Mouse (Mus musculus): Measurements from ENCODE around the gene Dzip3. TPM values are rescaled to one million over a fixed set of nuclear protein-coding genes. Genes with fewer than 3 reads are reported as not detected.

The Dzip3 gene
- polyA plus RNA-seq, 1 experiment, result not detected

DNA sequence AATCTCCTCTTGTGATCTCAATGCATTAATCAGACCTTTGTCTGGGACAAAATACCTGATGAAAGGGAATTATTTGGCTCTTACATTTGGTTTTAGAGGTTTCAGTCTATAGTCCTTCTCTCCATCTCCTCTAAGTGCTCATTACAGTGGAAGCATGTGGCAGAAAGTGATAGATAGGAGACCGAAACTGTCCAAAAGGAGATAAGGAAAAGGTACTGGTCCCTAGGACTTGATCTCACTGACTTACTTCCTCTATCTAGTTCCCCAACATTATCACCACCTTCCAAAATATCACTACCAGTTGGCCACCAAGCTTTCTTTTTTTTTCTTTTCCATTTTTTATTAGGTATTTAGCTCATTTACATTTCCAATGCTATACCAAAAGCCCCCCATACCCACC lies 82.8 kb downstream of the Dzip3 start:
- H3K4me1 ChIP-seq (ENCODE audit: control insufficient read depth, insufficient read depth, low read length), result no peaks in the 10 kb centered on the region
- TF ChIP-seq CTCF (IDR thresholded peaks at IDR 0.05; ENCODE audit: insufficient read depth, low read depth, low read length) (no peak), POLR2A (IDR thresholded peaks at IDR 0.05; ENCODE audit: insufficient read depth, low read depth, low read length) (no peak)
- no peak overlapping the region for H3K27ac ChIP-seq (ENCODE audit: insufficient read depth, low read depth, low read length)
- 91% methylated on average over 1 of the region's 1 CpGs for WGBS
- no peak overlapping the region for H3K4me3 ChIP-seq (ENCODE audit: insufficient read depth, low read depth, low read length)

DNA sequence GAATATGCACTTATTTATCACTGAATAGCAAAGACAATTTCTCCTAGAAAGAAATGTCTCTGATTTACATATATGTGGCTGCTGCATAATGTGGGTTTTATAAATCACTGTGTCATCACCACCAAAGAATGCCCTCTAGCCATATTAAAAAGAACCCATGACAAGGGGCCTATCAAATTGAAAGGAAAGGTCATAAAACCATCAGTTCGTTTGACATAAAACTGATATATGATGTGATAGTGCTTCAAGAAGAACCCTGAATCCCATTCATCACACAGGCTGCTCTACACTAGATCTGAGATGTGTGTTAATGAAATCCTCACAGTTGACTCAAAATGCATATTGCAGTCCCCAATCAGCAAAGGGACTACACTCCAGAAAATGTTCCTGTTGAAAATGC lies 94.1 kb downstream of the Dzip3 start:
- TF ChIP-seq CTCF (IDR thresholded peaks at IDR 0.05; ENCODE audit: insufficient read depth, low read depth, low read length), result no peak
- 68% methylated on average over 1 of the region's 1 CpGs for WGBS
- Histone ChIP-seq H3K4me3 (ENCODE audit: insufficient read depth, low read depth, low read length) (no peak overlapping the region), H3K4me1 (ENCODE audit: control insufficient read depth, insufficient read depth, low read length) (no peaks in the 10 kb centered on the region), H3K27ac (ENCODE audit: insufficient read depth, low read depth, low read length) (no peak overlapping the region)

DNA sequence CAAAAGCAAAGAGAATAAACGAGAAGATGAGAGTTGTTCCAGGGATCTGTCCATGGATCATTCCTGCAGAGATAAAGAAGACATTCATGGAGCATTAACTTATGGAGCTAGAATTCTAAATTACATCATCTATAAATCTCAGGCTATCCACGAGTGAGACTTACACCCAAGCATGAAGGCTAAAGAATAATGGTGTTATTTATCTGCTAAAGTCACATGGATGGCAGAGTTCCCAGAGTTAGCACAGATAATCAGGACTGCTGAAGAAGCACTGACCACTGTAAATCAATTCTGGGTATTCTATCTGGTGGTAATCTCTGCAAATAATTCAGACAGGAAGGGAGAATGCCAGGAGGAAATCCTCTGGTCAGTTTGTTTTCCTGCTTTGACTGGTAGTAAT lies 103.2 kb downstream of the Dzip3 start:
- Histone ChIP-seq H3K27ac (ENCODE audit: insufficient read depth, low read depth, low read length) (no peak overlapping the region), H3K4me1 (ENCODE audit: control insufficient read depth, insufficient read depth, low read length) (no peaks in the 10 kb centered on the region), H3K4me3 (ENCODE audit: insufficient read depth, low read depth, low read length) (no peak overlapping the region)
- WGBS, result 45% methylated on average over 2 of the region's 2 CpGs
- no peak for TF ChIP-seq CTCF (IDR thresholded peaks at IDR 0.05; ENCODE audit: insufficient read depth, low read depth, low read length)
- TF ChIP-seq POLR2A (IDR thresholded peaks at IDR 0.05; ENCODE audit: insufficient read depth, low read depth, low read length), result no peak

Other genes with a start within 250 kb of the Dzip3 start
- not detected in 2 replicates for gene Trat1, start 222.1 kb downstream of the Dzip3 start, polyA plus RNA-seq (2012; ENCODE audit: insufficient read depth, insufficient read length, low replicate concordance, missing spikeins)
- not detected in 2 replicates for gene Retnlb, start 177.3 kb downstream of the Dzip3 start, polyA plus RNA-seq (2012; ENCODE audit: insufficient read depth, insufficient read length, low replicate concordance, missing spikeins)
- gene Retnla, start 151.6 kb downstream of the Dzip3 start, polyA plus RNA-seq (2012; ENCODE audit: insufficient read depth, insufficient read length, low replicate concordance, missing spikeins), result not detected in 2 replicates
- gene Retnlg, start 121.5 kb downstream of the Dzip3 start, polyA plus RNA-seq (2012; ENCODE audit: insufficient read depth, insufficient read length, low replicate concordance, missing spikeins), result not detected in 2 replicates
- gene Cip2a, start within 50 bp of the Dzip3 start, polyA plus RNA-seq (2012; ENCODE audit: insufficient read depth, insufficient read length, low replicate concordance, missing spikeins), result not detected in 2 replicates
- not detected in 2 replicates for gene Myh15, start 63.3 kb upstream of the Dzip3 start, polyA plus RNA-seq (2012; ENCODE audit: insufficient read depth, insufficient read length, low replicate concordance, missing spikeins)